Mouse (Mus musculus) heart, embryonic 14.5 days (tissue): ENCODE data around the gene Mbtps1. TPM values are rescaled to one million over a fixed set of nuclear protein-coding genes. Genes with fewer than 3 reads are reported as not detected.

Source experiments
- ATAC-seq: fragments of 200-750 bp; cut with Nextera tagmentation; 2 replicates; pipeline ENCODE4 v1.8.0; 2017; ENCODE audit warnings: low read depth, moderate TSS enrichment; ENCODE audit not compliant: insufficient number of reproducible peaks, insufficient read depth, low FRiP score
- H3K27ac ChIP-seq, 2 experiments: fragments of 200-500 bp in 1 of 2; fragments of 300-500 bp in 1 of 2; sonication (generic) in 1 of 2; replicated peaks in 1 of 2; 2 replicates each; pipeline ENCODE4 v1.5.1; 2012 to 2014; ENCODE audit warnings: low read depth in 2 of 2, low read length in 2 of 2, control low read depth in 1 of 2, mild to moderate bottlenecking in 1 of 2, mixed read lengths in 1 of 2; ENCODE audit not compliant: control insufficient read depth in 1 of 2, insufficient read depth in 1 of 2
- H3K27me3 ChIP-seq: fragments of 300-500 bp; sonication (generic); 2 replicates; pipeline ENCODE4 v1.6.1; 2014; ENCODE audit warnings: mild to moderate bottlenecking, low read length, control low read depth; ENCODE audit not compliant: control insufficient read depth, insufficient read depth
- H3K36me3 ChIP-seq: fragments of 300-500 bp; sonication (generic); 2 replicates; pipeline ENCODE4 v1.6.1; 2014; ENCODE audit warnings: mild to moderate bottlenecking, control low read depth, low read length, mixed read lengths; ENCODE audit not compliant: control insufficient read depth, insufficient read depth
- H3K4me1 ChIP-seq, 2 experiments: fragments of 200-500 bp in 1 of 2; fragments of 300-500 bp in 1 of 2; sonication (generic) in 1 of 2; 2 replicates each; pipeline ENCODE4 v1.6.1; 2012 to 2014; ENCODE audit warnings: low read length in 2 of 2, control low read depth in 1 of 2, mixed read lengths in 1 of 2; ENCODE audit not compliant: control insufficient read depth in 2 of 2, insufficient read depth in 2 of 2
- H3K4me2 ChIP-seq: fragments of 300-500 bp; sonication (generic); 2 replicates; pipeline ENCODE4 v1.6.1; 2014; ENCODE audit warnings: mild to moderate bottlenecking, low read length
- H3K4me3 ChIP-seq, 2 experiments: fragments of 200-500 bp in 1 of 2; fragments of 300-500 bp in 1 of 2; sonication (generic) in 1 of 2; 2 replicates each; pipeline ENCODE4 v1.5.1; 2012 to 2014; ENCODE audit warnings: low read length in 2 of 2, mild to moderate bottlenecking in 2 of 2, control low read depth in 1 of 2, low read depth in 1 of 2, moderate library complexity in 1 of 2; ENCODE audit not compliant: control insufficient read depth in 1 of 2, insufficient read depth in 1 of 2
- H3K9ac ChIP-seq: fragments of 300-500 bp; sonication (generic); 2 replicates; pipeline ENCODE4 v1.6.1; 2014; ENCODE audit warnings: mild to moderate bottlenecking, low read length
- H3K9me3 ChIP-seq: fragments of 300-500 bp; sonication (generic); 2 replicates; pipeline ENCODE4 v1.6.1; 2016; ENCODE audit warnings: low read length, control low read depth; ENCODE audit not compliant: control insufficient read depth
- WGBS: fragments of 180-500 bp; shearing (Covaris S2); extraction: QIAGEN DNeasy Blood & Tissue Kit; methylation state at CpG from one replicate; pipeline ENCODE4 v1.1.7; 2014; 5-methylcytosine and 5-hydroxymethylcytosine counted together
- polyA plus RNA-seq: library from polyadenylated mRNA; unstranded; fragments of >200 nt; fragmentation: Nextera tagmentation; extraction: Ambion mirVana; gene quantifications from 2 replicates; pipeline ENCODE4 v1.2.1, GENCODE M21; 2014

Gene Mbtps1
- polyA plus RNA-seq, result 62.5 and 64.8 TPM in 2 replicates

DNA sequence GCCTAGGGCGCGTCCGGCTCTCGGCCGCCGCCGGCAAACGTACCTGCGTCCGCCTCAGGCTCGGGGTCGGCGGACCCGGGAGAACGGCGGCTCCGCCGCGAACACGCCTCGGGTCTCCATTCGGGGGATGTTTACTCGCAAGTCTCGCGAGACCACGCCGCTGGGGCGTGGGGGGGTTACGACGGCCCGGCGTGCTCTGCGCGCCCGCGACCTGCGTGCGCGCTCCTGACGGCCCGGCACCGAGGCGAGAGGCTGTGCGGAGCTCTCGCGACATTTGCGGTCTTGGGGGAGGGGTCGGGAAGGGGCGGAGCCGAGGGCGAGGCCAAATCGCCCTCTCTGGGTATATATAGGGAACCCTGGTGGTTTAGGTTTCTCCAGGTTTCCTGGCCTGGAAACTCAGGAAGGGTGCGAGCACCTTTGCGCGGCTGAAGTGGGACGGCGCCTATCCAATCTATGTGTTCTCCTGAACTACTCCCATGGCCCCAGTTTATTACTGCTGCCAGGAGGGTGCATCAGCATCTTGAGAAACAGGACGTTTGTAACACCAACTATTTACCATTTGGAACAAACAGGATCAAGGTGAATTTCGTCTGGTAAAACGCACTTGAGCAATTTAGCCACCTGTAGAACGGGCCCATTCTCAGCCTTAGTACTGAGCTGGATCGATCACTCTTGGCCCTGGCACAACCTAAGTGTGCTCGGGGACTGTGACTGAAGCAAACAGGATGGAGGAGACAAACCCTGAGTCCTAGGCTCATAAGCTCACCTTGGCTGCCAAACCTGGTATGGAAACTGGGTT lies at the start of gene Mbtps1:
Mbtps1 (minus strand) TSS at position 133 of the 799 bp plus-strand sequence.
- ATAC-seq, result peak; percentile 98
- peaks cover 7 to 16% of the 10 kb centered on the region in 2 experiments for H3K4me1 ChIP-seq
- H3K27ac ChIP-seq, result peak within 1 kb of the TSS; percentile 70 to 80
- no peaks in the 10 kb centered on the region for H3K27me3 ChIP-seq
- peak within 1 kb of the TSS; percentile 92 for H3K9ac ChIP-seq
- H3K36me3 ChIP-seq, result peaks cover 29% of the 10 kb centered on the region
- no peaks in the 10 kb centered on the region for H3K9me3 ChIP-seq
- 6% methylated on average over 62 of the region's 63 CpGs for WGBS
- peak within 1 kb of the TSS; percentile 80 to 94 for H3K4me3 ChIP-seq
- peak within 1 kb of the TSS; percentile 79 for H3K4me2 ChIP-seq

DNA sequence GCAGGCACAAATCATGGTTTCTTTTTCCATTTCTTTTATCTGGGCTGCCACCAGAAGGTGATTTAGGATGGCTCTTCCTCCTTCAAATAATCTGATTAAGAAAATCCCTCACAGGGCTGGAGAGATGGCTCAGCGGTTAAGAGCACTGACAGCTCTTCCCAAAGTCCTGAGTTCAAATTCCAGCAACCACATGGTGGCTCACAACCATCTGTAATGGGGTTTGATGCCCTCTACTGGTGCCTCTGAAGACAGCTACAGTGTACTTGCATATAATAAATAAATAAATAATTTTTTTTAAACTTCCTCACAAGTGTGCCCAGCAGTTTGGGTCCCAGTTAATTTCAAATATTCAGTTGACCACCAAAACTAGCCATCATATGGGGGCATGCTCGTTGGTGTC lies 47.7 kb upstream of the Mbtps1 start:
- peaks cover 8% of the 10 kb centered on the region; the same call in 1 of the 2 replicates for H3K9me3 ChIP-seq
- H3K4me3 ChIP-seq, result no peak overlapping the region
- no peak for ATAC-seq
- no peak overlapping the region for H3K9ac ChIP-seq
- H3K36me3 ChIP-seq, result peaks cover 19% of the 10 kb centered on the region
- H3K4me1 ChIP-seq, result peaks cover 6 to 8% of the 10 kb centered on the region in 2 experiments
- 70% methylated on average over 2 of the region's 2 CpGs for WGBS
- no peak overlapping the region for H3K27ac ChIP-seq
- H3K4me2 ChIP-seq, result no peak overlapping the region
- no peaks in the 10 kb centered on the region for H3K27me3 ChIP-seq

DNA sequence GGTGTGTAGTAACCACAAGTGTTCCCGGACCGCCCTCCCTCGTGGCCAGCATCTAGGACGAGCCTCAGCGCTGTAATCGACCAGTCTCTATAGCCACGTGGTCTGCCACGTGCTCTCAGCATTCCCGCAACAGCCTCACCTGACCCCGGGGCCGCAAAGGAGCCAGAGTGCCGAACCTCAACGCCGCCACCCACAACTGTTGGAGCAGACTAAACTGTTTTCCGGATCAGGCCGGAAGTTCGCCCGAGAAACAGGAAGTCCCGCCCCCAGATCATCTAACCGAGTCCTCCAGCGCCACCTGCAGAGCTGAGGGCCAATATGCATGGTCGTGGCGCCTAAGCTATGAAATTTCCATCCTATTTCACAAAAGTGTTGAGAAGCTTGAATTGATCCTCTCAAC lies 46.5 kb upstream of the Mbtps1 start, which contains the start of gene Taf1c:
Taf1c (minus strand) TSS at position 227 of the 400 bp plus-strand sequence.
- Histone ChIP-seq H3K4me1 (peaks cover 6 to 8% of the 10 kb centered on the region in 2 experiments), H3K27me3 (no peaks in the 10 kb centered on the region), H3K9me3 (peaks cover 8% of the 10 kb centered on the region; the same call in 1 of the 2 replicates), H3K36me3 (peaks cover 31% of the 10 kb centered on the region), H3K9ac (peak within 1 kb of the TSS; percentile 91), H3K27ac (0 out of 4 replicates have a peak within 1 kb of the TSS, but pooled peaks of 1 of the 2 experiments have one; percentile 25), H3K4me2 (peak within 1 kb of the TSS; percentile 93), H3K4me3 (peak within 1 kb of the TSS; percentile 71 to 78)
- WGBS, result under 1% methylated on average over 23 of the region's 23 CpGs
- ATAC-seq, result peak; percentile 49

DNA sequence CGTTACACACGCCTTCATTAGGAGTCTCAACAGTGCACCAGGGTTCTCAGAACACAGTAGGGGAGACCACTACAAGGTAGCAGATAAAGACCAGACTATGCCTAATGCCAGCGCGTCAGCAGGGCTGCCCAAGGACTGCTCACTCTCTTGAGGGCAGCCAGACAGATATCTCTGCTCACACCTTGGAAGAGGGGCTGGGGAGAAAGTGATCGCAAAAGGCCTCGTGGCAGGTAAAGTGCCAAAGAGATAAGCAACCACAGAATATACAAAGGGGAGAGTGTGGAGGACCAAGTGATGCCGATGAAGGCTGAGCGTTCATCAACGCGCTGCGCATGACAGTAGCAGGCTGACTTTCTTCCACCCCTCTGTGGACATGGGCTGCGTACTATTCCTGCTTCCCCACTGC lies 45.9 kb upstream of the Mbtps1 start:
- peak overlapping the region; percentile 91 for H3K9ac ChIP-seq
- peaks cover 35% of the 10 kb centered on the region for H3K36me3 ChIP-seq
- peaks cover 7% of the 10 kb centered on the region; the same call in 1 of the 2 replicates for H3K9me3 ChIP-seq
- peaks cover 6 to 8% of the 10 kb centered on the region in 2 experiments for H3K4me1 ChIP-seq
- H3K4me2 ChIP-seq, result peak overlapping the region; percentile 93
- H3K27me3 ChIP-seq, result no peaks in the 10 kb centered on the region
- peak; percentile 19; the same call in 1 of the 2 replicates for ATAC-seq
- no peak overlapping the region for H3K27ac ChIP-seq
- 21% methylated on average over 12 of the region's 12 CpGs for WGBS
- H3K4me3 ChIP-seq, result peak overlapping the region; percentile 71 to 78

DNA sequence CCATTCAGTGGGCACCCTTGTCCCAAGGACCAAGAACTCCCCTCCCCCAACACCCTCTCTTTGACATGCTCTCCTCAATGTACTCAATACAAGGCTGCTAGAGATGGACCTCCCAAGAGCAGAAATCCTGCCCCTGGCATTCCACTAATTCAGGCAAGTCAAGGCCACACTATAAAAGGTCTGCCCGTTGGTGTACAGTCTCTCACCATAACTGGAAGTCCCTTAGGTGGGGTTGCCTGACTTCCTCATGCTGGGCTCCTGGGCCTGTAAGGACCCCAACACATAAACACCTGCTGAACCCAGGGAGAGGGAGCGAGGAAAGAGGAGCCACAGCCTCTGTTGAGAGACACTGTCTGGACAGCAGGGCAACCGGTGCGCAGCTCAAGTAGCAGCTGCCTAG lies 45.2 kb upstream of the Mbtps1 start:
- Histone ChIP-seq H3K27ac (no peak overlapping the region), H3K4me1 (peaks cover 6 to 8% of the 10 kb centered on the region in 2 experiments), H3K4me3 (peak overlapping the region in 1 of 2 experiments; percentile 78; a peak in 1 of 4 replicates), H3K27me3 (no peaks in the 10 kb centered on the region), H3K9me3 (peaks cover under 1% of the 10 kb centered on the region; the same call in 1 of the 2 replicates), H3K4me2 (peak overlapping the region; percentile 93), H3K36me3 (peaks cover 41% of the 10 kb centered on the region), H3K9ac (peak overlapping the region; percentile 91)
- ATAC-seq, result no peak
- WGBS, result 90% methylated on average over 4 of the region's 4 CpGs

DNA sequence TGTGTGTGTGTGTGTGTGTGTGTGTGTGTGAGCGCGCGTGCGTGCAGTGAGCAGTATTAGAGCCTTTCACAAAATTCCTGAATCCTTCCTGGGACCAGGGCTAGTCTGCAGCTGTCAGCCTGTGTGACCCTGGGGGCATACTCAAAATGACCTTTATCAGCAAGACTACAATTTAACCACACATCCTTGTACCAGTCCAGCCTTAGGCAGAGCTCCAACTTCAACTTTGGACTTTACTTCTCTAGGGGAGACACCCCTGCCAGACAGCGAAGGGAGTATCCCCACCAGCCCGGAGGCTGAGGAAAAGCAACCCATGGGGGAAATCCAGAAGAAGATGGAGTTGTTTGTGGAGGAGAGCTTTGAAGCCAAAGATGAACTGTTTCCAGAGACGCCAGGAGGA lies 32.9 kb upstream of the Mbtps1 start:
- Histone ChIP-seq H3K27me3 (no peaks in the 10 kb centered on the region), H3K36me3 (0 out of 2 replicates have a peak, but pooled peaks cover 3% of the 10 kb centered on the region), H3K4me1 (peaks cover 15 to 22% of the 10 kb centered on the region in 2 experiments), H3K9me3 (no peaks in the 10 kb centered on the region), H3K4me2 (no peak overlapping the region), H3K9ac (no peak overlapping the region), H3K27ac (no peak overlapping the region), H3K4me3 (no peak overlapping the region)
- 84% methylated on average over 7 of the region's 7 CpGs for WGBS
- ATAC-seq, result no peak

DNA sequence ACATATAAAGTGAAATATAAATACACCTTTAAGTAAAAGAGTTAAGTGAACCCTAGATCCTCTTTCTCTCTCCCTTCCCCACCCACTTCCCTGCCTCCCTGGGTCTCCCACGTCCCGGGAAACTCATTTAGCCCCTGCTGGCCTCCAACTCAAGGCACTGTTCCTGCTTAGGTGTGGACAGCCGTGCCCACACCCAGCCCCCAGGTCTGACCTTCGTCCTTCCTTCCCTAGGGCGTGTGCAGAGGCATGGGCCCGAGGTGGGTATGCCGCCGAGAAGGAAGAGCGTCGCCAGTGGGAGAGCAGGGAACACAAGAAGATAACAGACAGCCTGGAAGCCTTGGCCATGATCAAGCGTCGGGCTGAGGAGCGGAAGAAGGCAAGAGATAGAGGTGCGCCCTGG lies 31.8 kb upstream of the Mbtps1 start:
- H3K27ac ChIP-seq, result no peak overlapping the region
- peaks cover 17 to 18% of the 10 kb centered on the region in 2 experiments for H3K4me1 ChIP-seq
- H3K27me3 ChIP-seq, result no peaks in the 10 kb centered on the region
- WGBS, result 61% methylated on average over 14 of the region's 14 CpGs
- no peak overlapping the region for H3K4me3 ChIP-seq
- no peak overlapping the region for H3K9ac ChIP-seq
- no peak overlapping the region for H3K4me2 ChIP-seq
- no peaks in the 10 kb centered on the region for H3K36me3 ChIP-seq
- no peak for ATAC-seq
- H3K9me3 ChIP-seq, result no peaks in the 10 kb centered on the region
